Mouse (Mus musculus) left cerebral cortex, adult 2 months (tissue): ENCODE measurements around the gene Mrpl34. TPM values are rescaled to one million over a fixed set of nuclear protein-coding genes. Genes with fewer than 3 reads are reported as not detected.

ENCODE experiments used
- DNase-seq, 2 experiments: peaks; one replicate each; pipeline ENCODE4 v3.0.0; 2021 to 2022; ENCODE audit warnings: low spot score in 2 of 2, mixed read lengths in 1 of 2; ENCODE audit errors: extremely low spot score in 1 of 2
- H3K27ac ChIP-seq: fragments of 200-600 bp; 2 replicates; pipeline ENCODE4 v1.8.1; 2022
- H3K4me3 ChIP-seq: fragments of 200-600 bp; 2 replicates; pipeline ENCODE4 v1.8.1; 2022
- CTCF ChIP-seq: fragments of 200-600 bp; IDR thresholded peaks from 2 replicates; pipeline ENCODE4 v1.8.1; 2022; ENCODE audit warnings: antibody characterized with exemption, mild to moderate bottlenecking, moderate library complexity
- intact Hi-C: fragments of 180-260 bp; cut with DNase I; formaldehyde crosslinking; loops from one replicate; pipeline ENCODE4 v1.15.1; 2025
- total RNA-seq, 2 experiments: library from RNA; stranded (reverse); gene quantifications; 2 replicates each; pipeline ENCODE4 v1.2.3; 2021

The Mrpl34 gene
- total RNA-seq, 2 experiments from 2014 or later = 49.2 to 57.1 TPM

- intact Hi-C loops = no loop called here
- Histone ChIP-seq H3K4me3 (no peak overlapping the region), H3K27ac (no peak overlapping the region)
- TF ChIP-seq CTCF = no peak
- DNase-seq = no peak
These were observed 33.2 kb downstream of the Mrpl34 start for GRCm38 (mm10) chr8:71497881-71498501.

GRCm38 (mm10) chr8:71498816-71499690 lies 34.3 kb downstream of the Mrpl34 start:
- no peak overlapping the region for H3K27ac ChIP-seq
- no peak overlapping the region for H3K4me3 ChIP-seq
- TF ChIP-seq CTCF = no peak
- intact Hi-C loops = no loop called here
- no peak for DNase-seq

- H3K4me3 ChIP-seq = no peak overlapping the region
- intact Hi-C loops = no loop called here
- no peak overlapping the region for H3K27ac ChIP-seq
- DNase-seq = no peak
- TF ChIP-seq CTCF = no peak
These were observed 39.6 kb downstream of the Mrpl34 start for GRCm38 (mm10) chr8:71504349-71504748.

GRCm38 (mm10) chr8:71505326-71505725 lies 40.6 kb downstream of the Mrpl34 start:
- intact Hi-C loops = no loop called here
- DNase-seq = no peak
- H3K4me3 ChIP-seq = no peak overlapping the region
- no peak overlapping the region for H3K27ac ChIP-seq
- TF ChIP-seq CTCF = no peak

GRCm38 (mm10) chr8:71505979-71506378 lies 41.2 kb downstream of the Mrpl34 start:
- Histone ChIP-seq H3K4me3 (no peak overlapping the region), H3K27ac (no peak overlapping the region)
- no peak for TF ChIP-seq CTCF
- intact Hi-C loops = no loop called here
- DNase-seq = no peak

- TF ChIP-seq CTCF = no peak
- peak overlapping the region; percentile 75 for H3K4me3 ChIP-seq
- H3K27ac ChIP-seq = peak overlapping the region; percentile 58; the same call in 1 of the 2 replicates
- peak; percentile 85 to 87 for DNase-seq
- intact Hi-C loops = no loop called here
These were observed 42.9 kb downstream of the Mrpl34 start for GRCm38 (mm10) chr8:71507589-71508104.

- DNase-seq = no peak
- TF ChIP-seq CTCF = no peak
- intact Hi-C loops = no loop called here
- no peak overlapping the region for H3K27ac ChIP-seq
- no peak overlapping the region for H3K4me3 ChIP-seq
These were observed 44.6 kb downstream of the Mrpl34 start for GRCm38 (mm10) chr8:71509316-71509715.

- intact Hi-C loops = no loop called here
- Histone ChIP-seq H3K4me3 (no peak within 1 kb of the TSS), H3K27ac (no peak within 1 kb of the TSS)
- DNase-seq = no peak
- TF ChIP-seq CTCF = no peak
These were observed 46.9 kb downstream of the Mrpl34 start, which contains the start of gene Plvap for GRCm38 (mm10) chr8:71511644-71512043. Gene Plvap, minus strand, starts transcription at chr8:71511752.

GRCm38 (mm10) chr8:71513018-71513754 lies 48.4 kb downstream of the Mrpl34 start:
- TF ChIP-seq CTCF = peak; percentile 6
- no peak for DNase-seq
- no peak overlapping the region for H3K4me3 ChIP-seq
- H3K27ac ChIP-seq = no peak overlapping the region
- intact Hi-C loops = no loop called here

- intact Hi-C loops = no loop called here
- Histone ChIP-seq H3K27ac (no peak overlapping the region), H3K4me3 (no peak overlapping the region)
- no peak; the same call in 1 of the 2 replicates for TF ChIP-seq CTCF
- no peak for DNase-seq
These were observed 50.3 kb downstream of the Mrpl34 start for GRCm38 (mm10) chr8:71515043-71515442.

Other genes with a start within 250 kb of the Mrpl34 start
- gene Myo9b, start 192.2 kb upstream of the Mrpl34 start, total RNA-seq = 10 to 100 TPM; 34.6 to 39.7 TPM
- gene Haus8, start 192.0 kb upstream of the Mrpl34 start, total RNA-seq = 10 to 100 TPM; 10.0 to 14.7 TPM
- 100 to 1,000 TPM; 110 to 113 TPM for gene Use1, start 98.1 kb upstream of the Mrpl34 start, total RNA-seq
- gene Ocel1, start 93.7 kb upstream of the Mrpl34 start, total RNA-seq = 10 to 100 TPM; 16.6 to 19.0 TPM
- 10 to 100 TPM; 41.7 to 44.8 TPM for gene Nr2f6, start 83.0 kb upstream of the Mrpl34 start, total RNA-seq
- gene Ushbp1, start 69.2 kb upstream of the Mrpl34 start, total RNA-seq = 1 to 10 TPM; 4.6 to 4.7 TPM
- 100 to 1,000 TPM in 1 of 2 experiments, 10 to 100 TPM in 1; 97.3 to 107 TPM for gene Babam1, start 68.1 kb upstream of the Mrpl34 start, total RNA-seq
- gene Ankle1, start 58.9 kb upstream of the Mrpl34 start, total RNA-seq = under 1 TPM; 0.35 to 0.36 TPM
- gene Abhd8, start 1.3 kb upstream of the Mrpl34 start, total RNA-seq = 100 to 1,000 TPM; 302 to 335 TPM
- 10 to 100 TPM; 75.0 to 87.0 TPM for gene Dda1, start 4.2 kb downstream of the Mrpl34 start, total RNA-seq
- 10 to 100 TPM; 62.5 to 64.0 TPM for gene Ano8, start 21.0 kb downstream of the Mrpl34 start, total RNA-seq
- 10 to 100 TPM; 33.0 to 37.4 TPM for gene Gtpbp3, start 23.1 kb downstream of the Mrpl34 start, total RNA-seq
- gene Plvap, start 46.8 kb downstream of the Mrpl34 start, total RNA-seq = 1 to 10 TPM; 8.5 to 9.1 TPM
- not detected for gene Ccdc194, start 60.8 kb downstream of the Mrpl34 start, total RNA-seq
- gene Bst2, start 72.5 kb downstream of the Mrpl34 start, total RNA-seq = 1 to 10 TPM; 3.5 to 4.0 TPM
- 10 to 100 TPM; 37.2 to 37.6 TPM for gene Mvb12a, start 78.0 kb downstream of the Mrpl34 start, total RNA-seq
- gene Tmem221, start 93.9 kb downstream of the Mrpl34 start, total RNA-seq = not detected
- under 1 TPM in 1 of 2 experiments, not detected in 1; 0.11 TPM for gene Nxnl1, start 101.6 kb downstream of the Mrpl34 start, total RNA-seq
- 100 to 1,000 TPM; 108 to 109 TPM for gene Slc27a1, start 103.9 kb downstream of the Mrpl34 start, total RNA-seq
- gene Pgls, start 127.2 kb downstream of the Mrpl34 start, total RNA-seq = 10 to 100 TPM; 29.1 to 33.0 TPM
- 1 to 10 TPM; 3.1 to 4.0 TPM for gene Fam129c, start 132.7 kb downstream of the Mrpl34 start, total RNA-seq
- gene Colgalt1, start 146.0 kb downstream of the Mrpl34 start, total RNA-seq = 10 to 100 TPM; 47.2 to 50.9 TPM
- gene Unc13a, start 206.8 kb downstream of the Mrpl34 start, total RNA-seq = 100 to 1,000 TPM; 313 to 351 TPM
- gene Jak3, start 211.3 kb downstream of the Mrpl34 start, total RNA-seq = 1 to 10 TPM; 5.5 to 5.8 TPM
- 1 to 10 TPM; 1.2 to 4.7 TPM for gene Insl3, start 224.3 kb downstream of the Mrpl34 start, total RNA-seq
- under 1 TPM; 0.68 to 0.79 TPM for gene B3gnt3, start 236.8 kb downstream of the Mrpl34 start, total RNA-seq